Mouse (Mus musculus) G1E (cell line): ENCODE results near the gene Ttc28. TPM values are rescaled to one million over a fixed set of nuclear protein-coding genes. Genes with fewer than 3 reads are reported as not detected.

Source experiments
- ATAC-seq: 2 replicates; pipeline ENCODE4 v1.8.0; 2016; ENCODE audit warnings: mild to moderate bottlenecking; ENCODE audit not compliant: insufficient number of reproducible peaks, poor library complexity, low FRiP score, severe bottlenecking; ENCODE audit errors: extremely low read depth
- DNase-seq: peaks from one replicate; pipeline ENCODE4 v3.0.0; 2012; ENCODE audit warnings: low spot score
- H3K27me3 ChIP-seq: 2 replicates; pipeline ENCODE4 v1.6.1; 2012; ENCODE audit warnings: mild to moderate bottlenecking, low read length, inconsistent platforms; ENCODE audit not compliant: insufficient read depth
- H3K36me3 ChIP-seq: replicated peaks from 2 replicates; pipeline ENCODE3; 2012; ENCODE audit warnings: mild to moderate bottlenecking, inconsistent platforms
- H3K4me1 ChIP-seq: 2 replicates; pipeline ENCODE4 v1.6.1; 2012; ENCODE audit warnings: low read depth, low read length, inconsistent platforms, mixed read lengths; ENCODE audit not compliant: insufficient read depth
- H3K4me3 ChIP-seq: 2 replicates; pipeline ENCODE4 v1.5.1; 2012; ENCODE audit warnings: low read depth, mild to moderate bottlenecking, inconsistent platforms, low read length, moderate library complexity, mixed read lengths
- H3K9me3 ChIP-seq: replicated peaks from 2 replicates; pipeline ENCODE4 v1.6.1; 2012; ENCODE audit warnings: inconsistent platforms
- CTCF ChIP-seq: IDR thresholded peaks from 2 replicates; pipeline ENCODE4 v1.5.1; 2012; ENCODE audit warnings: low read depth, low read length, inconsistent platforms, mixed read lengths
- GATA1 ChIP-seq: IDR thresholded peaks from 2 replicates; pipeline ENCODE4 v1.6.1; 2012; ENCODE audit warnings: borderline replicate concordance, low read length, inconsistent platforms, mixed read lengths
- GATA2 ChIP-seq: IDR thresholded peaks from 2 replicates; pipeline ENCODE4 v1.6.1; 2012; ENCODE audit warnings: low read depth, low read length, inconsistent platforms, borderline replicate concordance
- POLR2AphosphoS5 ChIP-seq: IDR thresholded peaks from 2 replicates; pipeline ENCODE4 v1.6.1; 2012; ENCODE audit warnings: low read depth, low read length, inconsistent platforms; ENCODE audit not compliant: insufficient replicate concordance
- TAL1 ChIP-seq: conservative IDR thresholded peaks from 2 replicates; pipeline ENCODE4 v1.6.1; 2012; ENCODE audit warnings: low read depth, low read length, inconsistent platforms, mixed read lengths
- polyA plus RNA-seq: library from polyadenylated mRNA; stranded (reverse); fragments of >175 nt; gene quantifications from 2 replicates; pipeline ENCODE4 v1.2.3, GENCODE M21; 2012
- total RNA-seq, 2 experiments: library from RNA; stranded (forward) in 1 of 2; stranded (reverse) in 1 of 2; fragments of 200-1000 nt in 1 of 2; fragments of >200 nt in 1 of 2; fragmentation: Nextera tagmentation in 1 of 2; gene quantifications; 2 replicates each; pipeline ENCODE4 v1.2.3; 2014 to 2017

Ttc28 gene
- total and polyA plus RNA-seq, 3 experiments: 0.28 to 2.0 (median 0.55) TPM

GRCm38 (mm10) chr5:111075841-111076240 is 196.2 kb downstream of the Ttc28 start:
- H3K4me3 ChIP-seq: no peak overlapping the region
- ATAC-seq (no peak), DNase-seq (no peak)
- H3K4me1 ChIP-seq: no peaks in the 10 kb centered on the region
- H3K27me3 ChIP-seq: peaks cover 8% of the 10 kb centered on the region; the same call in 1 of the 2 replicates
- no peaks in the 10 kb centered on the region for H3K9me3 ChIP-seq
- no peaks in the 10 kb centered on the region for H3K36me3 ChIP-seq
- TF ChIP-seq GATA1 (no peak), CTCF (no peak), POLR2AphosphoS5 (no peak), TAL1 (no peak), GATA2 (no peak)

- Histone ChIP-seq H3K4me3 (no peak overlapping the region), H3K9me3 (no peaks in the 10 kb centered on the region), H3K27me3 (peaks cover 5% of the 10 kb centered on the region; the same call in 1 of the 2 replicates), H3K36me3 (no peaks in the 10 kb centered on the region), H3K4me1 (no peaks in the 10 kb centered on the region)
- DNase-seq: no peak
- no peak for TF ChIP-seq TAL1
- no peak for TF ChIP-seq GATA2
- TF ChIP-seq POLR2AphosphoS5: no peak
- TF ChIP-seq GATA1: no peak
- no peak for TF ChIP-seq CTCF
- ATAC-seq: no peak
Measured at GRCm38 (mm10) chr5:111077261-111077660, 197.7 kb downstream of the Ttc28 start.

GRCm38 (mm10) chr5:111080601-111081000 is 201.0 kb downstream of the Ttc28 start:
- H3K9me3 ChIP-seq: no peaks in the 10 kb centered on the region
- no peaks in the 10 kb centered on the region for H3K36me3 ChIP-seq
- H3K4me3 ChIP-seq: no peak overlapping the region
- H3K27me3 ChIP-seq: peaks cover 2% of the 10 kb centered on the region; the same call in 1 of the 2 replicates
- DNase-seq (no peak), ATAC-seq (no peak)
- TF ChIP-seq CTCF (no peak), TAL1 (no peak), GATA2 (no peak), POLR2AphosphoS5 (no peak), GATA1 (no peak)
- no peaks in the 10 kb centered on the region for H3K4me1 ChIP-seq

- no peaks in the 10 kb centered on the region for H3K4me1 ChIP-seq
- no peak for ATAC-seq
- TF ChIP-seq POLR2AphosphoS5 (no peak), CTCF (no peak), GATA2 (no peak), GATA1 (no peak), TAL1 (no peak)
- no peak for DNase-seq
- no peaks in the 10 kb centered on the region for H3K27me3 ChIP-seq
- no peaks in the 10 kb centered on the region for H3K9me3 ChIP-seq
- no peak overlapping the region for H3K4me3 ChIP-seq
- H3K36me3 ChIP-seq: no peaks in the 10 kb centered on the region
Measured at GRCm38 (mm10) chr5:111085849-111086248, 206.2 kb downstream of the Ttc28 start.

GRCm38 (mm10) chr5:111096750-111097149 is 217.1 kb downstream of the Ttc28 start:
- no peak for DNase-seq

GRCm38 (mm10) chr5:111097233-111098160 is 217.9 kb downstream of the Ttc28 start:
- TF ChIP-seq POLR2AphosphoS5 (no peak), GATA2 (no peak)

More at GRCm38 (mm10) chr5:111096750-111097149, 217.1 kb downstream of the Ttc28 start:
- peaks cover 9% of the 10 kb centered on the region; the same call in 1 of the 2 replicates for H3K27me3 ChIP-seq
- no peak for TF ChIP-seq POLR2AphosphoS5
- TF ChIP-seq TAL1: no peak
- no peak for TF ChIP-seq CTCF
- no peak for TF ChIP-seq GATA2
- no peak for TF ChIP-seq GATA1
- H3K36me3 ChIP-seq: no peaks in the 10 kb centered on the region
- H3K4me3 ChIP-seq: no peak overlapping the region
- no peak for ATAC-seq
- no peaks in the 10 kb centered on the region for H3K9me3 ChIP-seq
- H3K4me1 ChIP-seq: no peaks in the 10 kb centered on the region

More at GRCm38 (mm10) chr5:111097233-111098160, 217.9 kb downstream of the Ttc28 start:
- ATAC-seq: no peak
- peaks cover 15% of the 10 kb centered on the region for H3K27me3 ChIP-seq
- H3K36me3 ChIP-seq: no peaks in the 10 kb centered on the region
- no peak for DNase-seq
- no peaks in the 10 kb centered on the region for H3K4me1 ChIP-seq
- no peak overlapping the region for H3K4me3 ChIP-seq
- H3K9me3 ChIP-seq: no peaks in the 10 kb centered on the region
